Mouse (Mus musculus): ENCODE measurements around the gene Casp8ap2.

Casp8ap2 gene

DNA sequence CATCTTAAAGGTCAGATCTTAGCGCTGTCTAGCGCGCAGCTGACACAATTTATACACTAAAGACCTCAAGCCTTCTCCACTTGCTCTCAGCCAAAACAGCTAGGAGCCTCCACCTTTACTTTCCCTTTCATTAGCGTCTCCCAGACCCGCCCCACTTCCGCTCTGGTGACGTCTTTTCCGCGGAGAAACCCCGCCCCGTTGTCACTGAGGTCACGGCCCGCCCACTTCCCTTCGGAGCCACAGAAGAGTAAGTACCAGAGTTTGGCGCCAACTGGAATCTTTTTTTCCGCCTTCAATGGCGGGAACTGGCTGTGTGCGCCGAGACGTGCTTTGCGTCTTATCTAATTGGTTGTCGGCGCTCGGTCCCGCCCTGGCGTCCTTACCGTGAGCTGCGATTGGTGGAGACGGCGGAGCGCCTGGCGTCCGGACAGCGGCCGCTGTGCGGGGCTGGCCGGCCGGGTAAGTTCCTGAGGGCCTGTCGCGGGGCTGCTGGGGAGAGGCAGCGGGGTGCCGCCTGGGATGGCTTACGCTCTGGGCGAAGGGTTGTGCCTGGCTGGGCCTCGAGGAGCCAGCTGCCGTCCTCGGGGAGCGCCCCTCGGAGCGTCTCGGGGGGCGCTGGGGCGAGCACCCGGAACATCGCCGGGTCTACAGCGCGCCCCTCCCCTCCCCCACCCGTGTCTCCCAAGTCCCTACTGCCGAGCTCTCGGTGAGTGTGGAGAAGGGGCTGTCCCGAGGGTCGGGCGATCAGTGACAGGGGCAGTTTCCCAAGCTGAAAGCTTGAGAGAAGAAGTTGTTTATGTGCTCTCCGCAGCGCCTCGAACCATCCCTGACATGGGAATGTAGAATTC, at the start of gene Casp8ap2:
Gene Casp8ap2 (plus strand): TSS at position 418 of the 848 bp plus-strand sequence.
- peak; percentile 100 for DNase-seq

DNA sequence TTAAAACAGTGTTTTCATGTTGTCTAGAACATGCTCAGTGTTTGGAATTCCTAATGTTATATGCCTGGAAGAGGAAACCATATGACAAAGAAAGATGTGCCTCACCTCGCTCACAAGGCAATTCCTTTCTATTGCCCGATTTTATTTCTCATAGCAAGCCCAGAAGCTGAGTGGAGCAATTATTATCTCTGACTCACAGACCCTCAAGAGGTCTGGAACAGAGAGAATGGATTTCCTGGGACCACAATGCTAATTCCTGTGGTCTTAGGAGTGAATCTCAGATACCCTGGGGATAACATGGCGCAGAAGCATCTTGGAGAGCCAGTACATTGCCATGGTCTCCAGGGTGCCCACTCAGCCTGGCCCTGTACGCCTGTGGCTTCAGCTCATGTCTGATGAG, 46.2 kb upstream of the Casp8ap2 start:
- no peak for DNase-seq

DNA sequence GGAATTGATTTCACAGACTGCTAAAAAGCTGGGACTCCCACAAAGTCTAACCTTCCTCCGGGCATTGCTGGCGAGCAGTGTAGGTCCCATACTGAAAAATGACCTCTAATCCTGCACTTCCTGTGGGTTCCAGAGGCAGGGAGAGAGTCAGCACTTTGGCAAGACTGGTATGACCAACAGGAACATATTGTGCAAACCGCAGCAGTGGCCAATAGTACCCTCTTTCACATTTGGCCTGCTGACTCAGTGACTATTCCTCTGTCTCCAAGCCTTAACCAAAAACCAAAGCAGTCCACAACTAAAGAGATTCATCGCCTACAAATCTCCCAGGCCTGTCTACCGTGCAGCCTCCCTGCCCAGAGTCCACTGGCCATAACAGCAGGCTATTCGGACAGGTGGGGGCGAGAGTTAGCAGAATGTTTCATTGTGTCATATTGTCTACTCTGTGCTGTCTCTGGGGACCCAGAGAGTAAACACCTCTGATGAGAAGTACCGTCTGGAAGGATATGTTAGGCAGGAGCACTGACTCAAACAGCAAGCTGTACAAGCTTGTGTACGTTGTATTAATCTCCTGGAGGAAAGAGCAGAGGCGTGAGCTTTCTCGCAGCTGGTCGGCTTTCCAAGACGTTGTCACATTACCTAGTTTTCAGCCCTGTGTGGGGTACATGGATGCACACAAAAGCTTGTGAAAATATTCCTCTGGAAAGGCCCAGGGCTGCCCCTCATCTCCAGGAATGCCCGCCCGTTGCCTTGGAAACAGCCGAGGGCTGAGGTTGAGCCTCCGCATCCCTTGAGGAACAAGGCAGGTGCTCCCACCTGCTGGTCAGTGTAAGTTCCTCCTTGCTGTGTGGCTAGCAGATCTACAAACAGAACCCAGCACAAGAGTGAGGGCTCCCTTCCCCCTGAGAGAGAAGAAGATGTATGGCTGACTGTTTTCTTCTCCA, 45.0 kb upstream of the Casp8ap2 start:
- peak; percentile 27 for DNase-seq

DNA sequence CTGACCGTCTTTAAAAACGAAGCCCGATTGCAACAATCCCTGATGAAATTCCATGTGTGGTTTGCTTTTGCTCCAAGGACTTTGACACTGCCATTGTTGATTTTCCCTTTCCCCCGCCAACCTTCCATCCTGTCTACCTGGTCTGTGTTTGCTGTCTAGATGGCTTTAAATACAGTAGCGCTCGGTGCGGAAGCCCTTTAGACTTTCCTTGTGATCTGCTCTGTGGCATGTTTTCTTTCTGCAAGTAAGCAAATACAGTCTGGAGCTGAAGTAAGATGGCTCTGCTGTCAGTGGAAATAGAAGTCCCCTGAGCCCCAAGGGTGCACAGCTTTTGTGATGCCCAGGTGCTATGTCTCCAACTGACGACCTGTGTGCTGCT, 44.3 kb upstream of the Casp8ap2 start:
- no peak for DNase-seq

DNA sequence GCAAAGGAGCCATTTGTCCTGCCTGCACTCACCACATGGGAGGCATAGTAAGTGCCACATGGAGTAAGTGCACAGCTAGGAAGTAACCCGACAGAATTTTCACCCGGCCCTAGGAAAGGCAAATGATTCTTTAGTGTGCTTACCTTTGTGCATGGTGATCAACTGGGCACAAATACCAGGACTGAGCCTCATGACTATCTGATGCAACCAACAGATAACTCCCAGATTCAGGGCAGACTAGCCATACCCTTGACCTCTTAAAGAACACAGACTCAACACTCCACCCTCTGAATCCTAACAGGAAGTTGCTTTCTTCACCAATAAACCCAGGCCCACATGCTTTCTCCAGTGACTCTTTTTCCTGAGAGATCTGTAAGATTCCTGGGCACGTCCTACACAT, 43.8 kb upstream of the Casp8ap2 start:
- no peak for DNase-seq

DNA sequence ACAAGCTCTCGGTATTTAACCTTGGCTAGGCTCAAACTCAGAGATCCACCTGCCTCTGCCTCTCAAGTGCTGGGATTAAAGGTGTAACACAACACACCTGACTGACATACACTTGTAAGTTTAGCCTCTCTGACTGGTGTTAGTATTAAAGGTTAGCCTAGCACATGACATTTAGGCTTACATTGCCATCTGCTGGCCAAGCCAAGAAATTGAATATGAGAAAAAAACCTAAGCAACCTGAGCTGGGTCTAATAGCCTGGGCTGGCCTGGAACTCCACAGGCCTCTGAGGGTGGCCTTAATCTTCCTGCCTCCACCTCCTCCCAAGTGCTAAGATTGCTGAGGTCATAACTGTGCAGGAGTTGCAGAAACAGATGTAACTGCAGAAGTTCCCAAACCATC, 43.1 kb upstream of the Casp8ap2 start:
- peak; percentile 31 for DNase-seq

DNA sequence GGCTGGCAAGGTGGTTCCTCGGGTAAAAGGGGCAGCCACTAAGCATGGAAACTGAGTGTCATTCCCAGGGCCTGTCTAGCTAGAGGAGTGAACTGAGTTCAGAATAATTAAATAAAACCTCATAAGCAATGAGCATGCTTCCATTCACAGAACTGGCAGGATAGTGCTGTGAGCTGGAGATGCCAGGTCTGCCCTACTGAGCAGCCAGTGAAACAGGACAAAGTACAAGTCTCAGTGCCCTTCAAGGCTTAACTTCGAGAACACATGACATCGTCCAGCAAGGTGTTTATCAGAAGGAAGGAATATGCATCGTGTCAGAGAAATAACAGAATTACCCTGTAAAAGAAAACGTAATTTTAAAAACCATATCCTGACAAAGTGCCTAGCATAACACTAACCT, 41.7 kb upstream of the Casp8ap2 start:
- DNase-seq = no peak

DNA sequence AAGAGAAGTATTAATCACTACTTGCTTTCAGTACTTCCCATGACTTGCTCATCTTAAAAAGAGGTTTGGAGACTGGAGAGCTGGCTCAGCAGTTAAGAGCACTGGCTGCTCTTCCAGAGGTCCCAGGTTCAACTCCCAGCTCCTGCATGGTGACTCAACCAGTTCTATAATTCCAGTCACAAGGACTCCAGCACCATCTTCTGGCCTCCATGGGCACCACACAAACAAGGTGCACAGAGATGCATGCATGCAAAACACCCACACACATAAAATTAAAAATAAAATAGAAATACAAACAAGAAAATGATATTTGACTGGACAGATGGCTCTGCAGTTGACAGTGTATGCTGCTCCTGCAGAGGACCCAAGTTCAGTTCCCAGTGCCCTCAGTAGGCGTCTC, 40.6 kb upstream of the Casp8ap2 start:
- DNase-seq = no peak

DNA sequence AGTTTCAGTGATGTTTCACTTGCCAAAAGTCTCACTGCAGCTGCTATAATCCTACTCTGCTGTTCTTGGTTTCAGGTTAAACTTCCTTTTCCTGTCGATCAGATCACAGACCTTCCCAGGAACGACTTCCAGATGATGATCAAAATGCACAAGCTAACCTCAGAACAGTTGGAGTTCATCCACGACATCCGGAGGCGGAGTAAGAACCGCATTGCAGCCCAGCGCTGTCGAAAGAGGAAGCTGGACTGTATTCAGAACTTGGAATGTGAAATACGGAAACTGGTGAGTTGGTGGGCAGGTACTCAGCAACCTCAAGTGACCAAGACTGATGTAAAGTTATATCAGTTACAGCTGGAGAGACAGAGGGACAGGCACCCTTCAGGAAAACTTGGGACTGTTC, 40.1 kb upstream of the Casp8ap2 start:
- DNase-seq = no peak

DNA sequence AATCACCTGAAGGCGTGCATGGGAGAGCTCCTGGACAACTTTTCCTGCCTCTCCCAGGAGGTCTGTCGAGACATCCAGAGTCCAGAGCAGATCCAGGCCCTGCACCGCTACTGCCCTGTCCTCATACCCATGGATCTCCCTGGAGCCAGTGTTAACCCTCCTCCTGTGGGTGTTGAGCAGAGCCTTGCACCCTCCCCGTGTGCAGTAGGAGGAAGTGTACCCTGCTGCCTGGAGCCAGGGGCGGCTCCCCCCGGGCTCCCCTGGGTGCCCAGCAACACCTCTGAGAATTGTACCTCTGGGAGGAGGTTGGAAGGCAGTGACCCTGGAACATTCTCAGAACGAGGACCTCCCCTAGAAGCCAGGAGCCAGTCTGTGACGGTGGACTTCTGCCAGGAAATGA, 35.4 kb upstream of the Casp8ap2 start:
- no peak for DNase-seq

DNA sequence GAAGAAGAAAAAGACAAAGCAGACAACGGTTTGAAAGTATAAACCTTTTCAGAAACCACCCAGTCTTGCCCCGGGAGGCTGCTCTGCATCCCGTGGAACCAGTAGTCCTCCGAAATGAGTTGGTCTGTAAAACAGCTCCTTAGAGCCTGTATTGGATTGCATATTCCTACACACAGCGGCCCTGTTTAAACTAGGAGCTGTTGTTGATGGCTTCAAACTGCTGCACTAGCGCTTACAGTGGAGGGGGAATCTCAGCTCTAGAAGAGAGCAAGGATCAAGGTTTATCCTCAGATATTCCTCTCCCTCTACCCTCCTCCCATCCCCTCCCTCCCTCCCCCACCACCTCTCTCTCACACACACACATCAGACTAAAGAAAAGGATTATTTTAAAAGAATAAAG, 31.1 kb upstream of the Casp8ap2 start:
- no peak for DNase-seq

DNA sequence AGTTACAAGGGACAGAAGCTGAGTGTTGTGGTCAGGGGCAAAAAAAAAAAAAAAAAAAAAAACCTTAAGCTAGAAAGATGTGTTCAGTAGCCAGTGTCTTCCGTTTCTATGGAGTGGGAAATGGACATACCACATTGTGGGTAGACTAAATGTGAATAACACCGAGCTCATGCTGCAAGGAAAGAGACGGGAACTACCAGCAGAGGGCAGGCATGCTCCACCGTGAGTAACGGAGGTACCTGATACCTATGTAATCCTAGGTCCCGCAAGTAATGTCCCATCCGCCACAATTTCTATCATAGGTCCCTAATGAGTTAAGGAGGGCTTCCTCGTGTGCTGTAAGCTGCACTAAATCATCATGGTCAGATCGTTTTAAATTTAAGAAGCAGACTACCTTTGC, 28.7 kb upstream of the Casp8ap2 start:
- DNase-seq = no peak

DNA sequence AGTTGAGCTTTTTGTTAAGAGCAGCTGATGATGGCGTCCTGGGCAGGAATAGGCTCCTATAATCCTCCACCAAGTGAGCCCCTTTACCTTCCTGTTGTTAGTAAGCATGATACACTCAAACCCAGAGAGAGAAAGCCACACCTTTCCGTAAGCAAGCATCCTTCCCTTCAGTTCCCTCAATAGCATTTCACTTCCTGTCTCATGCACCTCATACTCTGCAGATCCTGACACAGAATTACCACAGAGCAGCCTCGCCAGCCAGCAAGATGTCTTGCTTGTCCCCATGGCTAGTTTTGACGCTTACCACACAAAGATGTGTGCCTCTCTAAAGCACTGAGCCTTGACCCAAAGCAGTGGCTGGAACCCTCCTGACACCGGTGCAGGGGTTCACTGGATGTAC, 27.7 kb upstream of the Casp8ap2 start:
- no peak for DNase-seq

DNA sequence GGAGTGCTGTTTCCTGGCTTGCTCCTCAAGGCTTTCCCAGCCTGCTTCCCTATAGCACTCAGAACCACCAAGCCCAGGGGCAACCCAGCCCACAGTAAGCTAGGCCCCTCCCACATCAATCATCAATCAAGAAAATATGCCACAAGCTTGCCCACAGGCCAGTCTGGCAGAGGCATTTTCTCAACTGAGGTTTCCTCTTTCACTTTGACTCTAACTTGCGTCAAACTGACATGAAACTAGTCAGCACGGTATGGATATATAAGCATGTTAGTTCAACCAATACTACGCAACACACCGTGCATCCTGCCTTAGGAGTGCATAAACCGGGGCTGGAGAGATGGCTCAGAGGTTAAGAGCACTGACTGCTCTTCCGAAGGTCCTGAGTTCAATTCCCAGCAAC, 27.0 kb upstream of the Casp8ap2 start:
- no peak for DNase-seq

DNA sequence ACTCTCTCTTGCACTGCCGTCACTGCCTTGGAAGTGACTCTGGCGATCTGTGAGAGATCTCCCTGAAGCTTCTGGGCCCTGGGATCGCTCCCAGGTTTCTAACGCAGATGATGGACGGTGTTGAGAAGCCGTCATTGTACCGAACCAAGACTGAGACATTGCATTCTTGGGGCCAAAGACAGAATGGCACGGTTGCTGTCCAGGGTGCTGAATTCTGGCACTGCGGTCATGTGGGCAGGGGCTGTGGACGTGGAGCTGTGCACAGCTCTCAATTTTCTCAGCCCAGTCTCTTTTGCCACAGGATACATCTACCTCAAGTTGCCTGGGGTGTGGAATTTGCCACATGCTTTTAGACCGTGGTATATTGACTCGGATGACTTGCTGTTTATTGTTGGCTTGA, 14.1 kb upstream of the Casp8ap2 start:
- no peak for DNase-seq

DNA sequence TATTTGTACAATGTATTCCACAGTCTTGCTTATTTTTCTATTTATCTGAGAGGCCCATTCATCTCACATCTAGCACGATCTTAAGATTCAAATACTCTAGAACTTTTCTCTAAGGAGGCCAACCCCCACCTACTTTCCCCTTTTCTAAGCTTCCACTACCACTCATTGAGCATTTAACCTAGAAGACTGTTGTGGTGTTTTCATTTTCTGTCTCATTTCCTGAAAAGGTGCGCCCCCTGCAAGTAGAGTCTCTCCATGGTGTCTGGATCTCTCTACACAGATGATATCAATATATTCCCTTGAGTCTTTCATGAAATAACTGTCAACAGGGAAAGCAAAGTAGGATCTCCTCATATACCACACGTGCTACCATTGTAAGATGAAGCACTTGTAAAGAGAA, 12.6 kb upstream of the Casp8ap2 start, which contains the start of gene Gja10:
Gene Gja10 (minus strand): TSS at position 101 of the 400 bp plus-strand sequence.
- DNase-seq = no peak

DNA sequence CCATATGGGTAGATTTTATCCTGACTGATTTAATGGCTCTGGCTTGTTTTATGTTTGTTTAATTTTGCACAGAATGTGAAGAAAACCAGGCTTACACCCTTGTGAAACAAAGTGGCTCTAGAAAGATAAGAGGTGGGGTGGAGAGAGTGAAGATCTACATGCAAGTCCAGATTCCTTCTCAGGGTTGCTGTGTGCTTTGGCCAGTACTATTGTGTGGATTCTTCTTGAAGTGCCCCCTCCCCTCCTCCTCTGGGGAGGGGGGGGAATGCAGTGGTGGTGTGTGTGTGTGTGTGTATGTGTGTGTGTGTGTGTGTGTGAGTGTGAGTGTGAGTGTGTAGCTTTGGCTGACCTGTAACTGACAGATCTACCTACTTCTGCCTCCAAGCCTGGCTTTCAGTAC, 6.4 kb downstream of the Casp8ap2 start:
- DNase-seq = no peak

DNA sequence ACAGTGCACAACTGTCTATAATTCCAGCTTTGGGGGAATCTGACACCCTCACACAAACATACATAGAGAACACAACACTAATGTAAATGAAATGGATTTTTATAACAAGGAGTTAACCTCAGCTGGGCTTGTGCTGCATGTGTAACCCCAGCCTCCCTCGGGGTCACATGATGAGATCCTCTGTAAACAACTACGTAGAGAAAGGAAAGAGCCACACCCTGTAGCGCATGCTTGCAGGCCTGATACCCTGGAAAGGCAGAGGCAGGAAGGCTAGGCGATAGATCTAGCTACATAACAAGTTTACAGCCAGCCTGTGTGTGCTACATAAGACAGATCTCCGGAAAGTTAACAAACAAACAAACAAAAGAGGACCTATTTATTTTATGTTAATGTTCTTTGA, 36.4 kb downstream of the Casp8ap2 start:
- no peak for DNase-seq

DNA sequence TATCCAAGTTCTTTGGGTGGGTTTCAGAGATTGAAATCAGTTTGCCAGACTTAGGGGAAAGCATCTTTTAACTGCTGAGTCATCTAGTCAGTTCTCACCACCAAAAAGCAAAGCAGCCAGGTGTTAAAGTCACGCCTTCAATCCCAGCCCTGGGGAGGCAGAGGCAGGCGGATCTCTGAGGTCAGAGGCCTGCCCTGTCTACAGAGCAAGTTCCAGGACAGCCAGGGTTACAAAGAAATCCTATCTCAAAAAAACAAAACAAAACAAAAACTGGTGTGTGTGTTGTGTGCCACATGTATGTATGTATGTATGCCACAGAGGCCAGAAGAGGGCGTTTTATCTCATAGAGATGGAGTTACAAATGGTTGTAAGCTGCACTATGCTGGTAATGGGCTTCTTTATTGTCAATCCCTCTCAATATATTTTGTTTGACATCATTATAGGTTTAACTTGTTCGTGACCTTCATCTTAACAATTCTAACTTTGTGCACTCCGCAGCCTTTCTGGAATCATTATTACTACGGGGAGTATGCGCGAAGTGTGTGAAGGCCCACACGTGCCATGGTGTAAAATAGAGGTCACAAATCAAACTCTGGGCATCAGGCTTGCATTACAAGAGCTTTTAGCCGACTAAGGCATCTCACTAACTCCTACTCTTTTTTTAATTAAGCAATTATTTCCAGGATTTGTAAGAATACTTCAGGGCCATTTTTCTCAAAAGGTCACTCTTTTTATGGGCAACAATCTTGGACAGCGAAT, 41.1 kb downstream of the Casp8ap2 start:
- peak; percentile 8 for DNase-seq

DNA sequence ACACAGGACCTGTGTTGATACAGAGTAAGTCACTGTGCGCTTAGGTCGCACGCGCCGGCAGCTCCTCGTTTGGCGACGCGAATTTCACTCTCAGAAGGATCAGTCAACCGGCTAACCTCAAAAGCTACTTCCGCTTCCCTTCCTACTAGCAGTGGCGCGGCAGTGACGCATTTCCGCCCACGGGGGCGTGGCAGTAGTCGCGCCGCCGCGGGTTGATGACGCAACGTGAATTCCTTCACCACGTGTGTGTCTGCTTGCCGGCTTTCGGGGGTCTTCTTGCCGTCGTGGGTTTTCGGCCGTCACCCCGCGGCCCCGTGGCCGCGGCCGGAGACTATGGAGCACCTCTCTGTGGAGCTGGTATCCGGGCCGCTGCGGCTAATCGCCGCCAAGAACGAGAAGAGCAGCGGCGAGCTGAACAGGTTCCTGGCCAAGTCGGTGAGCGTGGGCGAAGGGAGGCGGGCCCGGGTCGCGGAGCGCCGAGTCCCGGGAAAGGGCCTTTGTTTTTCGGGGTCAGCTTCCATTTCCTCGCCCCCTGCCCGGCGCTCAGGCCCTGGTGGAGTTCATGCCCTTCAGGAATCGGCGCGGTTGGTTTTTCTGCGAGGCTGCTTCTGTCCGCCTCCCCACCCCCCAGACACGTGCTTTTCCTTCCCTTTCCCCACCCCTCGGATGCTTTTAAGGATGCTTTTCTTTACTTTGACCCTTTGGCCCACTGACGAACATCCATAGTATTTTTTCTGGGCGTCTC, 41.8 kb downstream of the Casp8ap2 start, which contains the start of gene Mdn1:
Gene Mdn1 (plus strand): TSS at position 202 of the 745 bp plus-strand sequence.
- peak; percentile 92 for DNase-seq

DNA sequence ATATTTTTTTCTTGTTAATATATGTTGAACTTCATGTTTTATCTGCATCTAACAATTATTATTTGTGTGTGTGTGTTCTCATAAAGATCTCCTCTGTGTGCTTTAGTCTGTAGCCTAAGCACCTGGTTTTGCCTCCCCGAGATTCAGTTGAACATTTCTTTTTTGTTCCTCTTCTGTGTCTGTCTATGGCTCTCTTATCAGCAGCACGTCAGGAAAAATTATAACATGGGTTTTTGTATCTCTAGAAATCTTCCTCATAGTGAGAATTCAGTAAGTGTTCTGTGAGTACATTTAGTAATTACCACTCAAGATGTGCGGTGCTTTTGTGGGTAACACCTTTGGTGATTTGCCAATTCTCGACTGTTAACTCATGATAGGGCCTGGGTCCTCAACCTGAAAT, 50.6 kb downstream of the Casp8ap2 start:
- no peak for DNase-seq

DNA sequence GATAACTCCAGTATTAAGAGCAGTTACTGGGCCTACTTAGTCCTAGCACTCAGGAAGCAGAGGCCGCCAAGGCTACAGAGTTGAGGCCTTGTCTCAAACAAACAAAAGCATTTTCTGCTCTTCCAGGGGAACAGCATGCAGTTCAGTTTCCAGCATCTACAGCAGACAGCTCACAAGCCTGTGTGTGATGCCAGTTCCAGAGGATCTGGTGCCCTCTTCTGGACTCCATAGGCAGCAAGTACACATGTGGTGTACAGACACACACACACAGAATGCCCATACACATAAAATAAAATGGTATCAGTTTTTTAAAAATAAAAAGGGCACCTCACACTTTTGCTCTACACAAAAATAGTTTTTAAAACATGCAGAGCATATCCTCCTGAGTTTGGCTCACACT, 53.0 kb downstream of the Casp8ap2 start:
- DNase-seq = no peak

Measured in cerebellum, adult 11-12 months (tissue).